Mouse (Mus musculus) left cerebral cortex, adult 9 months (tissue): ENCODE results near the gene Map3k12.

Experiments used
- DNase-seq, 2 experiments: peaks; one replicate each; pipeline ENCODE4 v3.0.0; 2022; ENCODE audit warnings: low spot score in 2 of 2

The Map3k12 gene

DNA sequence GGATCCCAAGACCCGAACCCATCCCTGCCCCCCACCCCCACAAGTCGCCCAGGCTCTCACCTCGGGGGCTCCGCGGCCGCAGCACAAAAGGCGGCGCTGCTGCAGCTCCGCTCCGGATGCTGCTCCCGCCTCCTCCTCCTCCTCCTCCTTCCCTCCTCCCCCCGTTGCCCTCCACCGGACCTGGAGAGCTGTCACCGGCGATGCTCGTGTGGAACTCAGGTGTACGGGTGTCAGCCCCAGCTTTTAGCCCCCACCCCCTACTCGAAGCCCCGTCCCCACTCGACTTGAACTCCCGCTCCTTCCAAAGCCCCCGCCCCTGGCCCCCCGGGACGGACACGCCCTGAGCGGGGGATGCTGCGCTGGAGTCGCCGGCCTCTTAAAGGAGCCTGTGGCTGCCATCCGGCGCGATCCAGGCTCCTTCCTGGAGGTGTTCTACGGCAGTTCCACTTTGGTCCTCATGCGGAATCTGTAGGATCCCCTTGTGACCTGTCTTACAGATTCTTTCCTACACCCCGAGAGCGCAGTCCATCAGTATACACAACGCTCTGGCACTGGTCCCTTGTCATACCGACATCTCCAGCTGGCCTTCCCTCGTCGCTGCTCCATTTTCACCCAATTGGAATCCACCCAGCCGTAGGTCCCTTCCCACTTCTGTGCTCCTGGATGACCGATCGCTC lies at the start of gene Map3k12:
TSS of gene Map3k12 (minus strand) at position 337 of the 677 bp plus-strand sequence.
- peak in 1 of 2 experiments; percentile 76 for DNase-seq

DNA sequence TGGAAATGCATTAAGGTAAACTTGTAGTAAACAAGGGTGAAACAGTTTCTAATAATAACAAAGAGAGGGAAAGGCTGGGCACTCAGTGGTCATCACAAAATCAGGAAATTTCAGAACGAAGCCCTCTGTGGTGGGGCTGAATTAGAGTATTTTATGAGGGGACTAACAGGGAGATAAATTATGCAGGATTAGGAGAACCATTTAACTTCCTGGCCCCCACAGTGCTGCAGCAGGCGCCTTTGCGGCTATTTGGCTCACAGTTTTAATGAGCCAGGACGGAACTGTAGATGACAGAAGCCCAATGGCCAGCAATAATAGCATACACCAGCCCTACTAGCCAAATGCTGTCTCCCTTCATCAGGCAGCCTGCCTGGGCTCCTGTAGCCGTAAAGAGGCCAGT lies 46.8 kb upstream of the Map3k12 start:
- no peak for DNase-seq

DNA sequence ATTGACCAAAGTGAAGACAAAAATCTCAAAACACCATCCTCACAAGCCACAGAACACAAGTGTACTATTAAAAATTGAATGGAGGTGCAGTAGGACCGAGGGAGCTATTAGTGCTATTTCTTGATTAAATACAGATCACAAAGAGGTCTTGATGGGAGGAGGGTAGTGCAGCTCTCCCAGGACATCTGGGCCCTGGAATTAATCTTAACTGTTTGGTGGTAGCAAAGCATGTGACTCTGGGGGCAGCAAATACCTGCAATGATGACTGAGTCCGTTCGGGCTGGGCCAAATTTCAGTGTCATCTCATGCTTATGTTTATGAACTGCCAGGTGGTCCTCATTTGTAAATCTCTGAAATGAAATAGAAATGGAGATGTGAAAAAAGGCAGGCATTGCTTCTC lies 46.2 kb upstream of the Map3k12 start:
- DNase-seq = no peak

- no peak for DNase-seq
Measured at GRCm38 (mm10) chr15:102562491-102562890, 45.6 kb upstream of the Map3k12 start.

GRCm38 (mm10) chr15:102557580-102557979 lies 40.7 kb upstream of the Map3k12 start:
- no peak for DNase-seq

DNA sequence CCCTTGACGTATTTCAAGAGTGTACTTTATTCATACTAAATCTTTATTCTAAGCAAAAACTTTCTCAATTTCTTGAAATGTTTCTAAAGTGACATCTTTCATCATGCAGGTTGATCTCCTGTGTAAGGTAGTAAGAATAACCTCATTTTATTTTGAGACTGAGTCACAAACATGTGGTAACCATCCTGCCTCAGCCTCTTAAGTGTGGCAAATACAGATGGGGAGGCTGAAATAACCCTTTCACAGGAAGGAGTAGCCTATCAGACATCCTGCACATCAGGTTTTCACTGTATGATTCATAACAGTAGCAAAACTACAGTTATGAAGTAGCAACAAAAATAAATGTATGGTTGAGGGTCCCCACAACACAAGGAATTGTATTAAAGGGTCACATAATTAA lies 38.7 kb upstream of the Map3k12 start:
- DNase-seq = no peak

- no peak for DNase-seq
Measured at GRCm38 (mm10) chr15:102552599-102552998, 35.7 kb upstream of the Map3k12 start.

DNA sequence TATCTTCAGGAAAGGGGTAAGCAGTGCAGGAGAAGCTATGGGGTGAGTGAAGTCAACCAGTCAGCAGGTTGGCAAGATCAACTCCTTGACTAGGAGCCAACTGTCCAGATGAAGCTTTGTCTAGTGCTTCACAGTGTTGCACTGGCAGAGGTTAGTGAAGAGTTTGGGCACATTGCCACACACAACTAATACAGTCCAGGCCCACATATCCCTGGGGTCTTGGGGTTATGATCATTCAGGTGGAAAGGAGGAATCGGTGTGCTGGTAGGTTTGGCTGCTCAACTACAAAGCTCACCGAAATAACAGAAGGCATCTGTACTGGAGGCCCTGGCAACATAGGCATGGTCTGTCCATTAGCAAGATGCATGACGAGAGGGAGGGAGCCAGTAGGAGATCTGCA lies 30.6 kb upstream of the Map3k12 start:
- no peak for DNase-seq

DNA sequence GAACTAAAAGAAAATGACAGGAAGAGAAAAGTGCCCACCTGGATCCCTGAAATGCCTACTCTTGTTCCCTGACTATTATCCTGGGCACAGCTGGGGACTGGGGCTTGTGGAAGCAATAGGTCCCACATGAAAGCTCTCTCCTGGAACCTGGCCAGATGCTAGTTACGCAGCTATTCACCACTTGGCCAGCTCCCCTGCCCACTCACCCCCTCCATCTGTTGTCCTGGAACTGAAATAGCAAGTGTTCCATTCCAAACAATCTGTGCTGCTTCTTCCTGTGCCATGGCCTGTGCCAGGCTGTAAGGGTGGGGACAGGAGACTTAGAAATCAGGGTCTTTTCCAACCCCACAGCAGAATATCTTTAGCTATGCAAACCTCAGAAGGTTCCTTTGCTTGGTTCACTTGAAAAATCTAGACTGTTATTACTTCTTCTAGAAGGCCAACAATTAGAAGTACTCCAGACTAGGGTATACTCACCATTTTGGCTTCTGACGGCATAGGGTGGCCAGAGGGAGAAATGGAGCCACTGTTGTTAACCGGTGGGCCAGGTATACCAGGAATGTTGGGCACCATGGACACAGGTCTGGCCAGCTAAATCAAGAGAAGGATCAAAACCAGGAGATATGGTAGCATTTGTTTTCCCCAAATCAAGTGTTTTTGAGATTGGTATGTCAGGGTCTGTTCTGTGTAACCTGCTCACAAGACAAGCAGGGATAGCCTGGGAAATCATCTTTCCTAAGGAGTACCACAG lies 30.0 kb upstream of the Map3k12 start:
- DNase-seq = peak; percentile 70 to 94

DNA sequence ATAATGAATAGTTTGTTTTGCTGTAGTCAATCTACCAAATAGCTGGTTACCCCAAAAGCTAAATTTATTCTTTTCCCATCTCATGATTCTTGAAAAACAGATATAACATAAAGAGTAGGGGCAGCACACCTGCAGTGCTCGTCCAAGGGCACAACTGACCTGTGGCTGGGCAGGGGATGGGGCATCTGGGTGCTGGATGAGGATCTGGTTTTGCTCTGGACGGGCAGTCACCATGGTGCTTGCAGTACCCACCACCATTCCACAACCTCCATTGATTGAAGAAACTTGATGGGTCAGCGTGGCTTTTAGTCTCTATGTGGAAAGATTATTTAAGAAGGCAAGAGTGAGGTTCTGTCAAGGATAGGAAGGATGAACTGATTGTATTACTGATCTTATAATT lies 29.4 kb upstream of the Map3k12 start:
- no peak for DNase-seq

DNA sequence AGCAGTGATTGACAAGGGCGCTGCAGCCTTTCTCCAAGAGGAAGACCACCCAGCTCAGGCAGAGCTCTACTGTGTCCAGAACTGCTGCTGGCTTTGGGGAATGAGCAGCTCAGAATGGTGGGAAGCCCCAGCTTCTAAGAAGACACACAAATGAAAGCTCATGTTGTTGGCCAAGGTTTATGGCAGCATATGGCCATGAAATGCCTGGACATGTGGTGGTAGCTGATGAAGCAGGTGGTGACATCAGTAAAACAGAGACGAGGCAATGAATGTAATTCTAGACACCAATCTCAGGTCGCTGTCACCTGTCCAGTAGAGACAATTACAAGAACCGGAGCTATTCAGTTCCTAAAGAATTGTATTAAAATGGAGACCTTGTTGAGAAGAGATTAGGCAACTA lies 27.9 kb upstream of the Map3k12 start:
- DNase-seq = no peak

DNA sequence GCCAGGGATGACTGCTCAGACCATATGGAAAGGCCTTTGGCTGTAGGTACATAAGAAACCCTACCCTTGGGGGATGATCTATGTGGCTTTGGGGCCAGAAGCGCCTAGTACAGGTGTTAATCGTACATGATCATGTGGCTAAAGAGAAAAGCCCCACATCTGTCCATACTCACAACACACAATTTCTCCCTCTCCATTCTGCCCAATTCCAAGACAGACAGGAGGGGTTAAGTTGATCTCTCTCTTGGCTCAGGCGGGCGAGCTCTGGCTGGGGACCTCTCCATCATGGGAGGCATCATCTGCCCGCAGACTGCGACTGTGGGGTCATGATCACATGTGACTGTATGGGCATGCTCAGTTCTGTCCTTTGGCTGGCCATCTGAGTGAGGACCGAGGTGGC lies 17.1 kb upstream of the Map3k12 start:
- no peak for DNase-seq

DNA sequence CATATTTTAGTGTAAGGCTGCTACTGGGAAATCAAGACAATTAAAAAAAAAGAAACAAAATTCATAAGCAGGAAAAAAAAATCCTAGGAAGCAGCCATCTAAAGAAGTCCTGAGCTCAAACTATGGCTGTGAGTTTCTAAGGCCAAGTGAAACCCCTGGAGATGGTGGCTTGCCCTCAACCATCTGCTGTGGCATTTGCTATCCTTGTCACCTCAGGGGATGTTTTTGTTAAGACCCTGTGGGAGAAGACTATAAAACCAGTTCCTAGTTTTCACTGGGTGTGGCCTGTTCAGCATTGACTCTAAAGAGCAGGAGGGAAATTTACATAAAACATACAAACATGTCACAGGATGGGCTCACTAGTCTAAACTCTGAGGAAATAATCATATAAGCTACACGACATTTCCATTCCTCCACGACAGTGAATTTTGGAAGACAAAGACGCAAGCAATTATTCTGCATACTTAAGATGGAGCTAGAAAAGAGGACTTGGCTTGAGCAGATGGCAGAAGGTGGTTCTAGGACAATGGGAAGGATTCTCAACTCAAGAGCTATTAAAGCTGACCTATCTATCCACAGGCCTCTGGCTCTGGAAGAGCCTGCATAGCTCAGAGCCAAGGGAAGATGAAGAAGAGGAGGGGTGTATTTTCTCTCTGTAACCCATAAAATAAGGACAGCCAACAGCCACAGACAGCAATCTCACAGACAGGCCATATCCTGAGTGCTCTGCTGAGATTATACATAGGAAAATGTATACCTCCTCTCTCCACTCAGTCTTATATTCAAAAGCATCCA lies 15.4 kb upstream of the Map3k12 start:
- no peak for DNase-seq

GRCm38 (mm10) chr15:102531586-102531985 lies 14.7 kb upstream of the Map3k12 start:
- DNase-seq = no peak

GRCm38 (mm10) chr15:102530566-102530965 lies 13.7 kb upstream of the Map3k12 start:
- no peak for DNase-seq

DNA sequence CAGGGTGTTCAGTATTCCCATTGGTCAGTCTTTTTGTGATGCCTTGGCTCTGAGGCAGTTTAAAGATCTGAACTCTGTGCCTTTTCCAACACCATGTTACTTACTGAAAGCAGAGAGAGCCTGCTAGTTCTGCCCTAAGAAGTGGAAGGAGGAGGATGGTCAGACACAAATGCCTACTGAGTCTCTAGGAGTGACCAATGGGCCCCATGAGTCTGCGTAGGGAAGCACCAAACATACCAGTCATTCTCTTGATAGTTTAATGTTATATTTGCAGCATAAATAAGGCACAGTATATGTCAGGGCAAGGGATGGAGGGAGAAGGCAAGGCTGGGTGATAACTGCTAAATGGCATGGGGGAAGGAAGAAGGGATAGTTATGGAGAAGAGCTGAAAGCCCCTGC lies 11.5 kb upstream of the Map3k12 start:
- no peak for DNase-seq

GRCm38 (mm10) chr15:102527936-102528335 lies 11.1 kb upstream of the Map3k12 start:
- no peak for DNase-seq

- no peak for DNase-seq
Measured at GRCm38 (mm10) chr15:102526111-102527002, 9.5 kb upstream of the Map3k12 start.

- peak in 1 of 2 experiments; percentile 86 for DNase-seq
Measured at GRCm38 (mm10) chr15:102524892-102525485, 8.1 kb upstream of the Map3k12 start, which contains the start of gene Npff. Npff (minus strand) TSS chr15:102524942.

GRCm38 (mm10) chr15:102521480-102521879 lies 4.6 kb upstream of the Map3k12 start:
- DNase-seq = no peak

- no peak for DNase-seq
Measured at GRCm38 (mm10) chr15:102520416-102520815, 3.6 kb upstream of the Map3k12 start.
